Mouse (Mus musculus) activated CD4-positive, CD25-positive, alpha-beta regulatory T cell, adult 4 months (primary cell): ENCODE measurements around the gene Tarm1. TPM values are rescaled to one million over a fixed set of nuclear protein-coding genes. Genes with fewer than 3 reads are reported as not detected.

Experiments used
- ATAC-seq: one replicate; pipeline ENCODE4 v1.8.0; 2017
- polyA plus RNA-seq, 2 experiments: library from polyadenylated mRNA; unstranded; fragments of 100-300 nt; shearing (Covaris generic); gene quantifications; one replicate each; pipeline ENCODE4 v1.2.1; 2017

The Tarm1 gene
- polyA plus RNA-seq, 2 experiments from 2014 or later, result 0.33 TPM; not detected in 1

DNA sequence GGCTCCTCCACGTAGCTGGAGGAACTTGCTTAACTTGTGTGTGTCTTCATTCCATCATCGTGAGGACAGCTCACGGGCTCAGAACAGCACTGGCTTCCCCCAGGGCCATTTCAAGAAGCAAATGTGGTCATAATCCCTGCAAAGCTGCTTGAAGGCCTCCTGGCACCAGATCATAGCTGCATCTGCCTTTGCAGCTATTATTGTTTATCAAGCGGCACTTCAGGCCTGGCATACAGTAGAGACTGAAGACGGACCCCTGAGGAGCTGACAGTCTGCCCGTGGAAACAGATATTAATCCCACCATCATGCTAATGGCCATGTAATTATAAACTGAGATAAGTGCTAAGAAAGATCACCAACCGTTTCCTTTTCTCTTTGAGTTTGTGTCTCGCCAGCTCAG lies 61.9 kb downstream of the Tarm1 start:
- ATAC-seq, result no peak

GRCm38 (mm10) chr7:3439984-3440383 lies 62.4 kb downstream of the Tarm1 start:
- ATAC-seq, result no peak

GRCm38 (mm10) chr7:3437941-3438340 lies 64.5 kb downstream of the Tarm1 start:
- no peak for ATAC-seq

Other genes with a start within 250 kb of the Tarm1 start
- 10 to 100 TPM in 1 of 2 experiments, 1 to 10 TPM in 1; 4.1 to 10.4 TPM for gene Myadm, start 213.5 kb downstream of the Tarm1 start, polyA plus RNA-seq
- gene Prkcg, start 213.4 kb downstream of the Tarm1 start, polyA plus RNA-seq, result not detected
- gene Cacng7, start 169.7 kb downstream of the Tarm1 start, polyA plus RNA-seq, result not detected
- not detected for gene Cacng8, start 111.9 kb downstream of the Tarm1 start, polyA plus RNA-seq
- gene Cacng6, start 78.4 kb downstream of the Tarm1 start, polyA plus RNA-seq, result not detected
- not detected for gene Oscar, start 113.5 kb upstream of the Tarm1 start, polyA plus RNA-seq
- 100 to 1,000 TPM; 684 to 742 TPM for gene Ndufa3, start 114.7 kb upstream of the Tarm1 start, polyA plus RNA-seq
- gene Tfpt, start 127.3 kb upstream of the Tarm1 start, polyA plus RNA-seq, result 10 to 100 TPM; 16.9 to 21.4 TPM
- 10 to 100 TPM; 78.4 to 96.2 TPM for gene Prpf31, start 127.4 kb upstream of the Tarm1 start, polyA plus RNA-seq
- 10 to 100 TPM; 36.6 to 42.0 TPM for gene Cnot3, start 142.6 kb upstream of the Tarm1 start, polyA plus RNA-seq
- gene Leng1, start 163.2 kb upstream of the Tarm1 start, polyA plus RNA-seq, result 1 to 10 TPM; 6.6 to 8.6 TPM
- 1 to 10 TPM; 4.1 to 9.2 TPM for gene Tmc4, start 174.9 kb upstream of the Tarm1 start, polyA plus RNA-seq
- gene Tsen34, start 190.2 kb upstream of the Tarm1 start, polyA plus RNA-seq, result 10 to 100 TPM in 1 of 2 experiments, 1 to 10 TPM in 1; 7.5 to 10.4 TPM
- gene Mboat7, start 190.9 kb upstream of the Tarm1 start, polyA plus RNA-seq, result 10 to 100 TPM; 13.8 to 27.6 TPM
- 1,000 to 10,000 TPM; 4,746 to 5,361 TPM for gene Rps9, start 201.4 kb upstream of the Tarm1 start, polyA plus RNA-seq
- under 1 TPM in 1 of 2 experiments, not detected in 1; 0.61 TPM for gene Pirb, start 217.8 kb upstream of the Tarm1 start, polyA plus RNA-seq